Mouse (Mus musculus) erythroblast, embryonic 14.5 days (primary cell): Measurements from ENCODE around the gene St6galnac3.

ENCODE experiments used
- GATA1 ChIP-seq: IDR thresholded peaks from 2 replicates; pipeline ENCODE4 v1.6.1; 2012; ENCODE audit warnings: low read length, inconsistent platforms, mixed read lengths
- TAL1 ChIP-seq: IDR thresholded peaks from 3 replicates; pipeline ENCODE4 v1.6.1; 2012; ENCODE audit warnings: low read length, inconsistent platforms, mixed read lengths

- TF ChIP-seq TAL1 (no peak), GATA1 (no peak)
Observed at GRCm38 (mm10) chr3:153658051-153658777, 66.8 kb downstream of the St6galnac3 start.
